Mouse (Mus musculus): ENCODE data around the gene Alg12. TPM values are rescaled to one million over a fixed set of nuclear protein-coding genes. Genes with fewer than 3 reads are reported as not detected.
"Not testable (repeated sequence)": the region's sequence is repeated elsewhere in the genome, so short reads cannot be mapped to it uniquely, and the experiment has no call there.

Gene Alg12
- total RNA-seq, 2 experiments from 2014 or later: 11.6 to 14.2 TPM

GRCm38 (mm10) chr15:88836031-88836430, 16.9 kb upstream of the Alg12 start:
- ATAC-seq (replicated peaks; ENCODE audit: poor library complexity, severe bottlenecking): no peak

GRCm38 (mm10) chr15:88832536-88832935, 13.4 kb upstream of the Alg12 start:
- ATAC-seq (replicated peaks; ENCODE audit: poor library complexity, severe bottlenecking): no peak

GRCm38 (mm10) chr15:88831482-88831881, 12.4 kb upstream of the Alg12 start:
- ATAC-seq (replicated peaks; ENCODE audit: poor library complexity, severe bottlenecking): no peak

- ATAC-seq (replicated peaks; ENCODE audit: poor library complexity, severe bottlenecking): no peak
These were observed 11.6 kb upstream of the Alg12 start for GRCm38 (mm10) chr15:88830696-88831095.

- no peak for ATAC-seq (replicated peaks; ENCODE audit: poor library complexity, severe bottlenecking)
These were observed 10.8 kb upstream of the Alg12 start for GRCm38 (mm10) chr15:88829791-88830440.

GRCm38 (mm10) chr15:88828800-88829705, 9.9 kb upstream of the Alg12 start:
- peak; percentile 92 for ATAC-seq (replicated peaks; ENCODE audit: poor library complexity, severe bottlenecking)

- peak; percentile 78 for ATAC-seq (replicated peaks; ENCODE audit: poor library complexity, severe bottlenecking)
These were observed 9.1 kb upstream of the Alg12 start for GRCm38 (mm10) chr15:88827991-88828799.

GRCm38 (mm10) chr15:88827466-88827865, 8.3 kb upstream of the Alg12 start:
- ATAC-seq (replicated peaks; ENCODE audit: poor library complexity, severe bottlenecking): no peak

GRCm38 (mm10) chr15:88823376-88823775, 4.3 kb upstream of the Alg12 start:
- ATAC-seq (replicated peaks; ENCODE audit: poor library complexity, severe bottlenecking): no peak

- no peak for ATAC-seq (replicated peaks; ENCODE audit: poor library complexity, severe bottlenecking)
These were observed 3.4 kb upstream of the Alg12 start for GRCm38 (mm10) chr15:88822513-88822912.

GRCm38 (mm10) chr15:88821403-88821802, 2.3 kb upstream of the Alg12 start:
- no peak for ATAC-seq (replicated peaks; ENCODE audit: poor library complexity, severe bottlenecking)

- no peak for ATAC-seq (replicated peaks; ENCODE audit: poor library complexity, severe bottlenecking)
These were observed 787 bp upstream of the Alg12 start for GRCm38 (mm10) chr15:88819906-88820303.

- peak; percentile 33 for ATAC-seq (replicated peaks; ENCODE audit: poor library complexity, severe bottlenecking)
These were observed 3.9 kb downstream of the Alg12 start for GRCm38 (mm10) chr15:88815196-88815700.

- no peak for ATAC-seq (replicated peaks; ENCODE audit: poor library complexity, severe bottlenecking)
These were observed 4.6 kb downstream of the Alg12 start for GRCm38 (mm10) chr15:88814411-88815047.

- ATAC-seq (replicated peaks; ENCODE audit: poor library complexity, severe bottlenecking): not testable (repeated sequence)
These were observed 5.2 kb downstream of the Alg12 start for GRCm38 (mm10) chr15:88813873-88814272.

GRCm38 (mm10) chr15:88813262-88813661, 5.9 kb downstream of the Alg12 start:
- no peak for ATAC-seq (replicated peaks; ENCODE audit: poor library complexity, severe bottlenecking)

- ATAC-seq (replicated peaks; ENCODE audit: poor library complexity, severe bottlenecking): no peak
These were observed 8.7 kb downstream of the Alg12 start for GRCm38 (mm10) chr15:88810369-88810768.

- ATAC-seq (replicated peaks; ENCODE audit: poor library complexity, severe bottlenecking): no peak
These were observed 11.0 kb downstream of the Alg12 start for GRCm38 (mm10) chr15:88808121-88808520.

- ATAC-seq (replicated peaks; ENCODE audit: poor library complexity, severe bottlenecking): no peak
These were observed 16.8 kb downstream of the Alg12 start for GRCm38 (mm10) chr15:88802348-88802747.

GRCm38 (mm10) chr15:88801903-88802302, 17.2 kb downstream of the Alg12 start:
- ATAC-seq (replicated peaks; ENCODE audit: poor library complexity, severe bottlenecking): no peak
